Mouse (Mus musculus): ENCODE results near the gene Avp.
"Not testable (repeated sequence)": the region's sequence is repeated elsewhere in the genome, so short reads cannot be mapped to it uniquely, and the experiment has no call there.

Avp gene

DNA sequence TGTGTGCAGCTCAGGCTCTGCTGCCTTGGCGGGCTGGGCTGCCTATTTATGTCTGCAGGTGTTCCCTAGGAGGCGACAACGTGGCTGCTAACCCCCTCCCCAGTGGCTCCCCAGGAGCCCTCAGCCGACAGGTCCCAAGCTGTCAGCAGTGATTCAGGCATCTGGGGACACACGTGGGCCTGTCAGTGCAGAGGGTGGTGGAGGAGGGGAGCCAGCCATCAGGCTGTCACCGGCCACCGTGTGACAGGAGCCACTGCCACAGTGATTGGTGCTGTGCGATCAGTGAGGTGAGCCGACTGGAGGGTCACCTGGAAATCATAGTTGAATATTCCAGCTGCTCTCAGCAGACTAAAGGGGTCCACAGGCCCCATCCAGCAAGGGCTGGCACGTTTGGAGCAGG is at the start of gene Avp:
Avp (minus strand) TSS at position 3 of the 400 bp plus-strand sequence.
- DNase-seq (ENCODE audit: extremely low read depth, insufficient read length, low spot score), result no peak

DNA sequence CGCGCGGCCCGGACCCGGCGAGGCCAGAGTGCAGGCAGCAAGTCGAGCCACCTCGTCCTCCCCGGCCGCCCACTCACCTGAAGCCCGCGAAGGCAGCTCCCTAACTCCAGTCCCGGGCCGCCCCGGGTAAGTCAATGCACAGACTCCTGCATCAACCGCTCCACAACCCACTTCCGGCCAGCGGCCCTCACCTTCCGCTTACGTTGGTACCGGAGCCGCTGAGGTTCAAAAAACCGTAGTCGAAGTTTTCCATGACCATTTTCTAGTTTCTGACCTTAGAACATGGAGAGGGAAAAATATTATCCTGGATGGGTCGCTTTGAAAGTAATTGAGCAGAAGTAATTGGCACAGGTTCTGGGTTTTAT is 47.5 kb upstream of the Avp start, which contains the start of the genes Fastkd5 and Ubox5:
Fastkd5 (minus strand) TSS at position 189 of the 365 bp plus-strand sequence.
Ubox5 (minus strand) TSS at position 200 of the 365 bp plus-strand sequence.
- peak; percentile 82 for DNase-seq (ENCODE audit: extremely low read depth, insufficient read length, low spot score)

DNA sequence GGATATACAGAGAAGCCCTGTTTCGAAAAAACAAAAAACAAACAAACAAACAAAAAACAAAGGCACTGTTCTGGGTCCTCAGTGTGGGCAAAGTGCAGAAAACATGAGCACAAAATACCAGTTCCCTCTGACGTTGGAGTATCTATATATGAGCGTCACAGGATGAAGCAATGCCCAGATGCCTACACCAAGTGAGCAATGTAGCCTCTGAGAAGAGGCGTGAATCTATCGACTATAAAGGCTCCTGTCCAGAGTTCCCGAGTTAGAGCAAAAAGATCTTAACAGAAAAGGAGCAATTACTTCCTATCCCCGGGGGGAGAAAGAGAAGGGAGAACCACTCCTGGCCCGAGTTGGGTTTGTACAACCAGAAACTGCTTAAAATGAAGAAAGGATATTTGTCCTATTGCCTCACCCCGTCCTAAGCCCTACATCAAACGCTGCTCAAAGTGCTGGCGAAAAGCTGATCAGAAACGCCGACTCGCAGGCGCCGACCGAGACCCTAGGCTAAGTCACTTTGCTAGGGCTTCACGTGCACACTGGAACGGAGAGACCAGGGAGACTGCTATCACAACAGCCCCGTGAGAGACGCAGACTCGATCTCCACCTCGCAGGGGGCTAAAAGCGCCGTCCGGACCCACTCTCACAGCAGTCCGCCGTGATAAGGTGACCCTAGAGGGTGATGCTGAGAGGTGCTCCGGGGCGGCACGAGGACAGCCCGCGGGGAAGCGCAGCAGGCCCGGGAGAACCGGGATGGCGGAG is 46.9 kb upstream of the Avp start:
- DNase-seq (ENCODE audit: extremely low read depth, insufficient read length, low spot score), result no peak

DNA sequence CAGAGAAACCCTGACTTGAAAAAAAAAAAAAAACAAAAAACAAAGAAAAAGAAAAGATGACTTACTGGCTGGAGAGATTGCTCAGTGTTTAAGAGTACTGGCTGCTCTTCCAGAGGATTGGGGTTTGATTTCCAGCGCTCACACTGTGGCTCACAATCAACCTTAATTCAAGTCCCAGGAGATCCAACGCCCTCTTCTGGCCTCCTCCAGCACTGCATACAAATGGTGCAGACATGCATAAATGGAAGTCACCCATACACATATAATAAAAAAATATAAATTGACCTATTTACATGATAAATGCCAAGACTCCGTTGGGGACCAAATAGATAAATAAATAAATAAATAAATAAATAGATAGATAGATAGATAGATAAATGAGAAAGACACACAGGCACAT is 46.1 kb upstream of the Avp start:
- DNase-seq (ENCODE audit: extremely low read depth, insufficient read length, low spot score), result no peak

DNA sequence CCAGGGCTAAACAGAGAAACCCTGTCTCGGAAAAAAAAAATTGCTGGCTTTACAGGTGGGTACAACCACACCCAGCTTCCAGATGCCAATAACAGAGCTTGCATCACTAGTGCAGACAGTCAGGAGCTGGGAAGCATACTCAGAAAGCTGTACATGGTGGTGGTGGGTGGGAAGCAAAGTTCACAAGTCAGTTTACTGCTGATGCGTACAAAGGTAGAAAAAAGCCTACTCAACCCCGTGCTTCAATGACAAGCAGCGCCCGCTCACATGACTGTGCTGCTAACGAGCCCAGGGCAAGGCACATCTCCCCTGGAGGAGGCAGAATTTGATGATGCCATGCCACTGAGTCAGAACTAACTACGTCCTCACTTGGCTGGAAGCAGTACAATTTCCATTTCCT is 36.6 kb upstream of the Avp start:
- DNase-seq (ENCODE audit: extremely low read depth, insufficient read length, low spot score), result no peak

DNA sequence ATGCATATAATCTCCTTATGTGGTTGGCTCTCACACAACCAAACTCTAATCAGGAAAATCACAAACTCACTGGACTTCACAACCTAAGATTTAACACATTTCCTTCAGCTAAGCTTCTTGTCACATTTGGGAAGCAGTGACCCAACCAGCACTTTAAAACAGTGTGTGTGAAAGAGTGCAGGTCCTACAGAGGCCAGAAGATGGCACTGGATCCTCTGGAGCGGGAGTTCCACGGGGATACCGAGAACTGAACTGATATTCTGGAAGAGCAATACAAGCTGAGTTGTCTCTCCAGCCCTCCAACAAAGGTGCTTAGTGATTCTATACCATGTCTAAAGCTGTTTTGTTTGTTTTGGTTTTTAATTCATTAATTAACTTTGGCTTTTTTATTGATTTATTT is 30.7 kb upstream of the Avp start:
- peak; percentile 17 for DNase-seq (ENCODE audit: extremely low read depth, insufficient read length, low spot score)

DNA sequence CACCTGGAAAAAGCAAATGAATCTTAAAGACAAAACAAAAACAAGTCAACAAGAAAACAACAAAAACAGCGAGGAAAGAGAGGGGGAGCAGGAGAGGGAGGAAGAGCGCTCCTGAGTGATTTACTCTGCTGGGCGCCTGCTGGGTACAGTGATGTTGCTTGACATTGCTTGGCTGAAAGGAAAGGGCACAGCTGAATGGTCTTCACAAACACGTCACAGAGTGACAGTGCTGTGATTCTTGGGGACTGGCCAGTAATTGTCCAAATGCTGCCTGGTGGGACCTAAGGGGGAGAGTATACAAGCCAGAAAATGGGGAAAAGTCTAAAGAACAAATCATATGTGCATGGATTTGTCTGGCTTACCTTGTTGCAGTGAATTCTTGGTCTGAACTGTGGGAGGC is 19.8 kb upstream of the Avp start:
- DNase-seq (ENCODE audit: extremely low read depth, insufficient read length, low spot score), result no peak

DNA sequence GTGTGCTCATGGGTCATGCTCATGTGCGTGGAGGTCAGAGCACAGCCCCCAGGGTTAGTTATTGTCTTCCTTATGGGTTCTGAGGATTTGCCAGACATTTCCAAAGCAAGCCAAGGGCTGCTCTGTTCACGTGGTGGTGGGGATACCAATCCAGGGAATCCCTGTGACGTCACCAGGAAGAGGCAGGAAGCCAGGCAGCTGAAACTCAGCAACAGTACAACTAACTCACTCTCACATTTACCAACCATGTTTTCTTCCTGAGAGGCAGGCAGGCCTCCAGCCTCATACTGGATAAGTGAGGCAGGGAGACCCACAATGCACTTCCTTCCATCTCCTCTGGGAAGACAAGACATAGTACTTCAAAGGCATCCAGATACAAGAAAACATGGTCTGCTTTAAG is 16.0 kb upstream of the Avp start:
- no peak for DNase-seq (ENCODE audit: extremely low read depth, insufficient read length, low spot score)

DNA sequence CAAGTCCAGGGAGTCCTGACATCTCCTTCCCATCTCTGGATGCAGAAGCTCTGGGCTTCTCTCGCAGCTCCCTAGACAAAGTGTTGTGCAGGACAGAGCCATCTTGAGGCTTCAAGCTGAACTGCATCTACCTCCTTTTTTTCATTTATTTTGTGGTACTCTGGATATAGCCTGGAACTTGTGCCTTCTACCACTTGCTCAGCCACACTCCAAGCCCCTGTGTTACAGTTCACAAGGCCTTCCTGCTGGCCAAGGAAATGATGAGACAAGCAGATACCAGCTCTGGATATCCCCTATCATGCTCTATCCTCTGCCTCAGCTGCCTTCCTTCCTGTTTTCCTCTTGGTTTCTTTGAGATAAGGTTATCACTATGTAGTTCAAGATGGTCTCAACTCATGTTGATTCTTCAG is 15.3 kb upstream of the Avp start:
- no peak for DNase-seq (ENCODE audit: extremely low read depth, insufficient read length, low spot score)

DNA sequence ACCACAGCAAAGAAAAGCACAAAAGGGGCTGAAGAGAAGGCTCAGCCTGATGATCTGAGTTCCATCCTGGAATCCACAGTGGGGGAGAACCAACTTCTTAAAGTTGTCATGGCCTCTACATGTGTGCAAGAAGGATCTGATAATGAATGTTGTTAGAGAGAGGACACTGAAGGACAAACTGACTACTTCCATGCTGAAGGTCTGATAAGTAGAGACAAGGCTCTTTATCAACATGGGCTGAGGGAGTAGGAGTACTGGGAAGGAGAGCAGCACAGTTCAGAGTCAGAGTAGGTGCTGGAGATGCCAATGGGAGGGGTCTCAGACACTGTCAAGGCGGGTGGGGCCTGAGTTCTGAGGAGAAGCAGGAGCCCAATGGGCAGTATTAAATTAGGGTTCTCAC is 13.2 kb upstream of the Avp start:
- no peak for DNase-seq (ENCODE audit: extremely low read depth, insufficient read length, low spot score)

DNA sequence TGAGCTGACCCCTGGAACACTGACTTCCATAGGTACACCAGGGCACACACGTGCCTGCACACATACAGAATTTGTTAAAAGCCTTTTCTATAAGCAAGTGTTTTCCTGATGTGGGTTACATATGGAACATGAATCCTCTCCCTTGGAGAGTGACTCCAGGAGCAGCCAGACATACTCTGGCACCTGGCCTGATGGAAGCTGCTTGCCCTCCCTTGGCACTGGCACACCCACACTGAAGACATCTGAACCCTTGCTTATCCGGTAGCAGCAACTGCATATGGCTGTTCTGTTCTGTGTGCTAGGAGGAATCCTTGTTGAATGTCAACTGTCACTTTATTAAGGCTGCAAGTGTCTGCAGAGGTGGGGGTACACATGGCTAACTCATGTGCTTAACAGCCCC is 8.7 kb upstream of the Avp start:
- DNase-seq (ENCODE audit: extremely low read depth, insufficient read length, low spot score), result no peak

DNA sequence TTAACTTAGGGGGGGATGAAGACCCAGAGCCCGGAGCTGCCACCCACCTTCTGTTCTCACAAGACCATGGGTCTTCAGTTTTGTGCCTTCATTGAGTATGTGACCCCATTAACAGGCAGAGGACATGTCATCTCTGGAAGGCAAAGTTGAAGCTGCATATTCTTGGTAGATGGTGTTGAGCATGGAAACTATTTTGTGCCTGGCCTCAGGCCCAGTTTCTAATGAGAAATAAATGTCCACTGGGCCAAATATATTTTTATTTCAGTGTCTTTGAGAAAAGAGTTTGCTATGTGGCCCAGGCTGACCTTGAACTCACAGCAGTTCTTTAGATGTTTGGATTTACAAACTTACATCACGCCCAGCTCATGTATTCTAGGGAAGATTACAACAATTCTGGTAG is 7.4 kb upstream of the Avp start:
- DNase-seq (ENCODE audit: extremely low read depth, insufficient read length, low spot score), result no peak

DNA sequence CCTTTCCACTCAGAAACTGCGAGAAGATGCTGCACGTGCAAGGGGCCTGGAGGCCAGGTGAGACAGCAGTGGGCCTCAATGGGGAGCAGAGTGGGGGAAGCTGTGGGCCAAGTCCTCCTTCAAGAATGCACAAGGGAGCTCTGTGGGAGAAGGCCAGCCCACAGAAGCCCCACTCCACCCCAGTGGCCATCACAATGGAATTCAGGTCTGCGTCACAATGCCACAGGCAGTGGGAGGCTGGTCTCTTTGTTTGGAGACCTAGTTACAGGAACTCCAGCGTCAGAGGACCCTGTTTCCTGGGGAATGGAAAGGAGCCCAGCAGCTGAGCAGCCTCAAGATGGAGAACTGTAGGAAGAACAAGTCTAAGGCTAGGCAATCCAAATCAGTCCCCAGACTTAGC is 6.8 kb upstream of the Avp start:
- no peak for DNase-seq (ENCODE audit: extremely low read depth, insufficient read length, low spot score)

DNA sequence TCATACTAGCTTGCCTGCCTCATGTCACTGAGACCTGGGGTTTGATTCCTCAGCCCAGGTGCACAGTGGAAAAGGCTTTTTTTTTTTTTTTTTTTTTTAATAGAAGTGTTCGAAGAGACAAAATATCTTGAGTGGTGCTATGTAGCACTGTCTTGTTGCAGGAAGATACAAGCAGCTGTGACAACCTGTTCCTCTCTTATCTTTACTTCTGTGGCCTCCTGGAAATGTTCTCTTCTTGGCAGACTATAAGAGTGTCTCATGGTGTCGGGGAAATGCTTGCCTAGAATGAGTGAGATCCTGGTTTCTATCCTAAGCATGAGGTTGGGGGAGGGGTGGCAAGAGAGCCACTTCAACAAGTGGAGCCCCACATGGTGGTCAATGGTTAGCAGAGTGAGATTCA is 6.0 kb upstream of the Avp start:
- DNase-seq (ENCODE audit: extremely low read depth, insufficient read length, low spot score), result no peak

DNA sequence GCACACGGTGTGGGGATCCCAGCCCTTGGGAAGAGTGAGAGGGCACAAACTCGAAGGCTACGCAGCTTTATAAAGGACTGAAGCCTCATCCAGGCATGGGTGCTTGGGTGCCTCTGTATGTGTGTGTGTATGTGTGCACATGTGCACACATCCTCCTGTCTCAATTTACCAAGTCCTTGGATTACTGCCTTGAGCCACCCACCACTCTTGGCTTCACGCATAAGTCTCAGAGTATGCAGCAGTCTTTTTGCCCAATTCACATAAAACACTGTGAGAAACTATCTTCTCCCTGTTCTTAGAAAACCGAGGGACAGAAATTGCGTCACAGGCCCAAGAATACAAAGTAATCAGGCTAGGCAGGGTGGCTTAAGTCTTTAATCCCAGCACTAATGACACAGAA is 3.7 kb upstream of the Avp start:
- DNase-seq (ENCODE audit: extremely low read depth, insufficient read length, low spot score), result no peak

DNA sequence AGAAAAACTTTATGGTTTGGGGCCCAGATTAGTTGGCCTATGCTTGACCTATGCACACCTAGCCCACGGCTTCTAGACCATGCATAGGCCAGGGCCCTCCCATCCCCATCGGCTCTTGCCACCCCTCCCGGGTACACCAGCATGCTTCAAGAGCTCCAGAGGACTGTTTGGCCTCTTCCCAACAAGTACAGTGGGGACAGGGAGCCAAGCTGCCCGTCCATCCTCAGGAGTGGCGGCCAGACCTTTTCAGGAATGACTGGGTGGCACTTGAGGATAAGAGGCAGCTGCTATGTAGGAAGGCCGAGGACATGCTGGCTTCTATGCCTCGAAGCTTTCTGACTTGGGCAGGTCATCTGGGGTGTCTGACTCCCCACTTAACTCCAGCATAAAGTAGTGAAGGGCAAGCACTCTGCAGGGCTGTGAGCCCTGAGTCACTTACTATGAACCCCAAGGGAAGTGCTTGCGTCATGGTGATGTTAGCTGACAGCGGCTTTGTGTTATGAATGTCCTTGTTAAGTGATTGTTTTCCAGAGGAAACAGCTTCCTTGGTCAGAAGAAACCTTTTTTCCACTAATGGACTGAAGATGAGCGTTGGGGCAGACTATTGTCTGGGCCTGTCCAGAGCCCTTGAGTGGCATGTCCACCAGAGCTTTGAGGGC is 1.7 kb upstream of the Avp start:
- DNase-seq (ENCODE audit: extremely low read depth, insufficient read length, low spot score), result peak; percentile 41

DNA sequence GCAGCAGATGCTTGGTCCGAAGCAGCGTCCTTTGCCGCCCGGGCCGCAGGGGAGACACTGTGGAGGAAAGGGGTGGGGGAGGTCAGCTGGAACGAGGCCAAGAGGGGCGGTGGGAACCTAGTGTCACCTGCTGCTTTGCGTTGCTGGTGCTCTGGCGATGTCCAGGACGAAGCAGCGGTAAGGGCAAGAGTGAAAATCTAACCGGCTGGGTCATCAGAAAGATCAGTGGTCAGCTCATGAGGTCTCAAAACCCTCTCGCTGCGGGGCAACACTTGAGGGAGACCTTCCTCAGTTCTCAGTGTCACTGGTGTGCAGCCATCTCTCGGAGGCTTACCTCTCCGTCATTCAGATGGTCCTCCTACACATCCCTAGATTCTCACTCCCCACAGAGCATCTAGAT is 1.2 kb downstream of the Avp start:
- no peak for DNase-seq (ENCODE audit: extremely low read depth, insufficient read length, low spot score)

DNA sequence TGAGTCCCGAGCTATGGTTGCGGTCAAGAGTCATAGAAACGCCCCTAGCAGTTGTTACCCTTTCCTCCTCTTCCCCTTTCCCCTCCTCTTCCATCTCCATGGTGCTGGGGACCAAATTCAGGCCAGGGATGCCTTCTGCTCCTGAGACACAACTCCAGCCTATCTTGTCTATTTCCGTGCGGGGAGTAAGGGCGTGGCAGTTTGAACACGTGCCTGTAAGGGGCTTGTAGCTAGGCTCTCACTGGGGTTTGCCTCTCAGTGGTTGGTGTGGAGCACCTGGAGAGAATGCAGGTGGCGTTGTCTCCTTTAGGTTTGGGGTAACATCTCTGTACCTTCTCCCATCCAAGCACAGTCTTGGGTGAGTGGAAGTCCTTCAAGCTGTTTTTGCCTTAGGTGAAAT is 2.6 kb downstream of the Avp start:
- no peak for DNase-seq (ENCODE audit: extremely low read depth, insufficient read length, low spot score)

DNA sequence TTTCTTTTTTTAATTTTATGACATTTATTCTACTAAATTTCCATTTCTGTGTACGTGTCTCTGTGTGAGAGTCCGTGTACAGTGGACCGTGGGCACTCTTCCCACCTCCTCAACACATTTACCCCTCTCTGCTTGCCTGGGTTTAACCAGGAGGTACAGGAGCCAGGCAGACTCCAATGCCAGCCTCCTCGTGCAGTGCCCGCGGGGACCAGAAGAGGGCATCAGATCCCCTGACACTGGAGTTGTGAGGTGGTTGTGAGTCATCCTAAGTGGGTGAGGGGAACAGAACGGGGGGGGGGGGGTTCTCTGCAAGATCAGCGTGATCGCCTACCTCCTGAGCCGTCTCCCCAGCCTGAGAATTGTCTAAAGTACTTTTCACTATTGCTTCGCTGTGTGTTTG is 4.2 kb downstream of the Avp start:
- DNase-seq (ENCODE audit: extremely low read depth, insufficient read length, low spot score), result peak; percentile 75

DNA sequence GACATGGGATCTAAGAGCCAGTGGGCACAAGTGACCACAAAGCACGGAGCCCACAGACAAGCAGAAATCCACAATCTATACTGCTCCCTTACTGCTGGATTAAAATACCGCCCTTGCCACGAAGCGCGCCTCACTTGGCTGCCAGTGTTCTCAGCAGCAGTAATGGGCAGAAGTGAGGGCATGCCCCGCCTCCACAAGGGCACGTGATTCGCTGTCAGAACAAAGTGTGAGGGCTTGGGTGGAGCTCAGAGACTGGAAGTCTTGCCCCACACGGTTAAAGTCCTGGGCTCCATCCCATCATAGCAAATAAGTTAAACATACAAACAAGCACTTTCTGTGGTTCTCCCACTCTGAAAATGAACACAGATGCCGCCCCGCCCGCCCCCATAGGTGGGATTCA is 4.7 kb downstream of the Avp start:
- peak; percentile 69 for DNase-seq (ENCODE audit: extremely low read depth, insufficient read length, low spot score)

DNA sequence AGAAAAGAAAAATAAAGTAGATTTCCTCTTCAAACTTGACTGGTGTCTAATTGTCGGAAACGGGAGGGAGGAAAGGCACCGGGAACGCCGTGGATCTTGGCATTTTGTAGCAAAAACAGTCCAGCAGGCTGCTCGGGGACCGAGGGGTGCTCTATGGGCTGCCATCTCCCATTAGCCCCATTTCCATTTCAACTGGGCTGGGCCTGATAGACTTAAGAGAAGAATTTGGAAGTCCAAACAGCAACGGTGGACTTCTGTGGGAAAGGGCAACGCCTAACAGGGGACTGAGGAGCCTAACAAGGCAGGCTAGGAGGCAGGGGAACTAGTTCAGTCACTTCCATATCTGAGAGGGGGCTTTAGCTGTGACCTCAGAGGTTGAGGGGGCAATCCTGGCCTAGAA is 5.3 kb downstream of the Avp start:
- no peak for DNase-seq (ENCODE audit: extremely low read depth, insufficient read length, low spot score)

DNA sequence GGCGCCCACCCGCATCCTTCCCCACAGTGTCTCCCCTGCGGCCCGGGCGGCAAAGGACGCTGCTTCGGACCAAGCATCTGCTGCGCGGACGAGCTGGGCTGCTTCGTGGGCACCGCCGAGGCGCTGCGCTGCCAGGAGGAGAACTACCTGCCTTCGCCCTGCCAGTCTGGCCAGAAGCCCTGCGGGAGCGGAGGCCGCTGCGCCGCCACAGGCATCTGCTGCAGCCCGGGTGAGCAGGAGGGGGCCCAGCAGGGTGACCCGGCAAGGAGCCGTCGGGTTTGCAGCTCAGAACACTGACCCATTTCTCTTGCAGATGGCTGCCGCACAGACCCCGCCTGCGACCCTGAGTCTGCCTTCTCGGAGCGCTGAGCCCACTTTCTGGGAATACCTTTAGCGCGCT is 5.8 kb downstream of the Avp start:
- not testable (repeated sequence) for DNase-seq (ENCODE audit: extremely low read depth, insufficient read length, low spot score)
